Mouse (Mus musculus) spleen, adult 2 months (tissue): ENCODE measurements around the gene Slc5a6. TPM values are rescaled to one million over a fixed set of nuclear protein-coding genes. Genes with fewer than 3 reads are reported as not detected.
"Not testable (repeated sequence)": the region's sequence is repeated elsewhere in the genome, so short reads cannot be mapped to it uniquely, and the experiment has no call there.

Experiments used
- DNase-seq, 2 experiments: peaks; one replicate each; pipeline versions ENCODE4 v3.0.0 to v3.0.0-alpha.2; 2012 to 2021; ENCODE audit warnings: low spot score in 2 of 2, low read depth in 1 of 2
- H3K27ac ChIP-seq: fragments of 200-500 bp; 2 replicates; pipeline ENCODE4 v1.5.1; 2012; ENCODE audit warnings: low read length, inconsistent platforms; ENCODE audit not compliant: insufficient read depth
- H3K27me3 ChIP-seq: fragments of 200-500 bp; 2 replicates; pipeline ENCODE4 v1.6.1; 2012; ENCODE audit warnings: mild to moderate bottlenecking, moderate library complexity, low read length, inconsistent platforms; ENCODE audit not compliant: control insufficient read depth, insufficient read depth
- H3K36me3 ChIP-seq: fragments of 200-500 bp; 2 replicates; pipeline ENCODE4 v1.6.1; 2012; ENCODE audit warnings: mild to moderate bottlenecking, low read length, inconsistent platforms; ENCODE audit not compliant: control insufficient read depth, insufficient read depth
- H3K4me1 ChIP-seq: fragments of 200-500 bp; 2 replicates; pipeline ENCODE4 v1.6.1; 2011; ENCODE audit warnings: inconsistent platforms; ENCODE audit not compliant: control insufficient read depth, insufficient read depth, insufficient read length
- H3K4me3 ChIP-seq: fragments of 200-500 bp; 2 replicates; pipeline ENCODE4 v1.5.1; 2011; ENCODE audit warnings: mild to moderate bottlenecking, inconsistent platforms; ENCODE audit not compliant: insufficient read depth, insufficient read length; ENCODE audit errors: extremely low read depth
- CTCF ChIP-seq: fragments of 200-500 bp; IDR thresholded peaks from 2 replicates; pipeline ENCODE4 v1.5.1; 2011; ENCODE audit warnings: mild to moderate bottlenecking, inconsistent platforms; ENCODE audit not compliant: insufficient read depth, insufficient read length, insufficient replicate concordance; ENCODE audit errors: extremely low read depth
- POLR2A ChIP-seq: fragments of 200-500 bp; IDR thresholded peaks from 2 replicates; pipeline ENCODE4 v1.6.1; 2011; ENCODE audit warnings: low read depth, low read length, inconsistent platforms
- WGBS: fragments of 180-500 bp; shearing (Covaris S2); methylation state at CpG from one replicate; pipeline ENCODE4 v1.1.7; 2018; 5-methylcytosine and 5-hydroxymethylcytosine counted together
- polyA plus RNA-seq: library from polyadenylated mRNA; depleted of rRNA; stranded (reverse); fragments of >200 nt; gene quantifications from 2 replicates; pipeline ENCODE4 v1.2.3, GENCODE M21; 2012

Slc5a6 gene
- polyA plus RNA-seq, 1 experiment, result 16.3 TPM

DNA sequence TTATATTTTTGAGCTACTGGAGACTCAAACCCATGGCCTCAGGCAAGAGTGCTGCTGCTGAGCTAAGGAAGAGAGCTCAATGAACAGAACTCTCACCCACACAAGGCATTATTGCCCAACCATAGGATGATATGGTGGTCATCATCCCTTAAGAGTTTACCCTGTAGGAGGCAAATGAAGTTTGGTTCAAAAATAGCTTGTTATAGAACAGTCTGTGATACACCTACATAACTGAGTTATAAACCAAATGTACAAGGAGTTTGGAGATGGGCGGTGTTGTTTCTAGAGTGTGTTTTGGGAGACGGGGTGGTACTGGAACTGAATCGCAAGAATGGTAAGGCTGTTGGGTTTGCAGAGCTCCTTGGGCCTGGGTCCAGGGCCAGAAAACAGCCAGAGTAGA, 21.1 kb upstream of the Slc5a6 start:
- no peaks in the 10 kb centered on the region for H3K27me3 ChIP-seq
- H3K4me1 ChIP-seq, result no peaks in the 10 kb centered on the region; the same call in 1 of the 2 replicates
- TF ChIP-seq POLR2A (no peak), CTCF (no peak)
- no peak overlapping the region for H3K27ac ChIP-seq
- DNase-seq, result no peak
- peaks cover 56% of the 10 kb centered on the region for H3K36me3 ChIP-seq
- 94% methylated on average over 3 of the region's 3 CpGs for WGBS
- H3K4me3 ChIP-seq, result no peak overlapping the region

DNA sequence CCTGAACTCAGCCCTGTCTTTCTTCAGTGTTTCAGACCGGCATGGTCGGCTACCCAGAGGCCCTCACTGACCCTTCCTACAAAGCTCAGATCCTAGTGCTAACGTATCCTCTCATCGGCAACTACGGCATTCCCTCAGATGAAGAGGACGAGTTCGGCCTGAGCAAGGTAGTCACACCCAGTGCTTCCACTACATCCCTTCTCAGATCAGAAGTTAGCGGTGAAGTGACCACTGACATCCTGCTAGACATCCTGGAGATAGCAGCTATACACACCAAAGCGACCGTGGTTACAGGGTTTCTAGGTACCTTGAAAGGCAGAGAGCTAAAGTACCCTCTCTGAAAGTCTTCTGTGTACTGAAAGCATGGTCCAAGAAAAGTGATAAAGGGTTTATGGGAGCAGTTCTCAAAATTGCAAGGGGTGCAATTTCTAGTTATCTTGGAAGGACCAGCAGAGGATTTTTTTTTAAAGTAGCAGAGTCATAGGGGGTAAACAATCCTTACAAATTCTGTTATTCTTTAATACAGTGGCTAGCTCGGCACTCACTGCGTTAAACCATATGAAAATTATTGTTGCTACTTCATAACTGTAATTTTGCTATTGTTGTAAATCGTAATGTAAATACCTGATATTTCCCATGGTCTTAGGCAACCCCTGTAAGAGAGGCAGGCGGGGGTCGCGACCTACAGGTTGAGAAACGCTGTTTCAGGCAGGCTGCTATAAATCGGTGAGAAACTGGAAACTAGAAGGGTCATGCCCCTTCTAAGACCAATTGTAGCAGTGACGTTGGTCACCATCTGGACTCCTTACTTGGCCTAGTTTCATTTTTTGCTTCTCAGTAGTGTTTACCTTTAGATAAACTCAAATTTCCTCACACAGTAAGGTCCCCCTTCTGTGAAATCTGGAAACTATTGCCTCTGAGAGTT, 6.8 kb upstream of the Slc5a6 start:
- Histone ChIP-seq H3K36me3 (peaks cover 12% of the 10 kb centered on the region), H3K27ac (no peak overlapping the region)

DNA sequence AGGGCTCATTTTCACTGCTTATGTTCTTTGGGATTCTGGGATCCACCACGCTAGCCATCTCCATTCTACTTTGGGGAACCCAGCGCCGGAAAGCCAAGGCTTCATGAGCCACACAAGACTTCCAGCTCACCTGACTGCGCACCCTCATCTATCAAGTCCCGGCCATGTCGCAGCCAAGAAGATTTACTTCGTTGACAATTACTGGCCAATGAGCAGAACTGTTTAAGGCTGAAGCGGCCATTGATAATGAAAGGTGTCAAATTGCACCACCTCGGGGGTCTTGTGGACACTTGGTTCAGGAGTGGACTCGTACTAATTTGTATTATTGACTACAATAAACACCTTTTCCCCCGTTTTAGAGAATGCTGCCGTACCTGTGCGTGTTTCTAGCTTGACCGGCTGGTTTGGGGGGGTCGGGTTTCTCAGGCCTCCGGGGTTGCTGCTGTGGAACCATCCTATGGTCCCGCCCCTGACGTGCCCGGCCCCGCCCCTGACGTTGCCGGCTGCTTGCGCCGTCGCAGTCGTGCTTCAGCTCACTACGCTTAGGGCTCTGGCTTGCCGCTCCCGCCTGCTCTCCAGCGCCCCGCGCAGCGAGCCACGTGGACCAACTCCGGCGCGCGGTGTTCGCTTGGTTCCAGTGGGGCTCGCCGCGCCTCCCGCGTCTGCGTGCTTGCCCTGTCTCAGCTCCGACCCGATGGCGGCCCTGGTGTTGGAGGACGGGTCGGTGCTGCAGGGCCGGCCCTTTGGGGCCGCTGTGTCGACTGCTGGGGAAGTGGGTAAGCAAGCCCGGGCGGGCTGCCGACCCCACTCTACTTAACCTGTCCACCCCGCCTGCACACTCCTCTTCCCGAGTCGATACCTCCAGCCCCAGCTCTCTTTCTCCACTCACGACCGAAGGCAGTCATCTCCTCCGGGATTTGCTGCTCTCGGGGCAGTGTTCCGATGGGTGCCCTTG, 5.8 kb upstream of the Slc5a6 start, which contains the start of gene Cad:
Cad (plus strand) TSS at position 520 of the 955 bp plus-strand sequence.
- no peaks in the 10 kb centered on the region for H3K27me3 ChIP-seq
- peak; percentile 72 to 94 for DNase-seq
- TF ChIP-seq CTCF (no peak), POLR2A (peak; percentile 43)
- peaks cover 6% of the 10 kb centered on the region for H3K36me3 ChIP-seq
- peak within 1 kb of the TSS; percentile 81 for H3K4me3 ChIP-seq
- H3K4me1 ChIP-seq, result peaks cover 4% of the 10 kb centered on the region
- 4% methylated on average over 63 of the region's 64 CpGs for WGBS
- H3K27ac ChIP-seq, result peak within 1 kb of the TSS; percentile 56

More for the DNA sequence above, 6.8 kb upstream of the Slc5a6 start:
- Histone ChIP-seq H3K4me1 (peaks cover 4% of the 10 kb centered on the region), H3K4me3 (peak overlapping the region; percentile 81), H3K27me3 (no peaks in the 10 kb centered on the region)
- DNase-seq, result no peak
- no peak for TF ChIP-seq CTCF
- TF ChIP-seq POLR2A, result no peak
- 36% methylated on average over 19 of the region's 19 CpGs for whole genome bisulfite sequencing

DNA sequence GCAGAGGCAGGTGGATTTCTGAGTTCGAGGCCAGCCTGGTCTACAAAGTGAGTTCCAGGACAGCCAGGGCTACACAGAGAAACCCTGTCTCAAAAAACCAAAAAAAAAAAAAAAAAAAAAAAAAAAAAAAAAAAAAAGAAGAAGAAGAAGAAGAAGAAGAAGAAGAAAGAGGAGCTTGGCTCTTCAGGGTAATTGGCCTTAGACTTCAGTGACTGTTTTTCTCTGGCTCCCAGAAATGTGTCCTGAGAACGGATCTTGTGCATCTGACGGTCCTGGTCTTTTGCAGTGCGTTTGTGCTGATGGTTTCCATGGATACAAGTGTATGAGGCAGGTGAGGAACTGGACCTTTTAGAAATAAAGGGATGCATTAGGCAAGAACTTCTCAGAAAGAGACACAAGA, 5.0 kb upstream of the Slc5a6 start:
- not testable (repeated sequence) for H3K27ac ChIP-seq

DNA sequence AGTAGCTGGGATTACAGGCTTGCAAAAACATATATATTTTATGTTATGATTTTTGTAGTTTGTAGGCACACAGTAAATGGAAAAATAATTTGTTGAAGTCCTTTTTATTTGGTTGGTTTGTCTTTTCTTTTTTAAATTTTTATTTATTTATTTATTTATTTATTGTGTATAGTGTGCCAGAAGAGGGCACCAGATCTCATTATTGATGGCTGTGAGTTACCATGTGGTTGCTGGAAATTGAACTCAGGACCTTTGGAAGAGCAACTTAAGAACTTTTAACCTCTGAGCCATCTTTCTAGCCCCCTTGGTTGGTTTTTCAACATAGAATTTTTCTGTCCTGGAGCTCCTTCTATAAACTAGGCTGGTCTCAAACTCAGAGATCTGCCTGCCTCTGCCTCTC, 1.7 kb upstream of the Slc5a6 start:
- Histone ChIP-seq H3K27me3 (no peaks in the 10 kb centered on the region), H3K4me3 (no peak overlapping the region), H3K27ac (no peak overlapping the region), H3K36me3 (no peaks in the 10 kb centered on the region), H3K4me1 (peaks cover 4% of the 10 kb centered on the region)
- TF ChIP-seq POLR2A (no peak), CTCF (no peak)
- no peak for DNase-seq

More for the DNA sequence above, 5.0 kb upstream of the Slc5a6 start:
- DNase-seq, H3K4me1 ChIP-seq, H3K4me3 ChIP-seq, H3K36me3 ChIP-seq, H3K27me3 ChIP-seq: not testable (repeated sequence)
- WGBS, result 89% methylated on average over 4 of the region's 4 CpGs

DNA sequence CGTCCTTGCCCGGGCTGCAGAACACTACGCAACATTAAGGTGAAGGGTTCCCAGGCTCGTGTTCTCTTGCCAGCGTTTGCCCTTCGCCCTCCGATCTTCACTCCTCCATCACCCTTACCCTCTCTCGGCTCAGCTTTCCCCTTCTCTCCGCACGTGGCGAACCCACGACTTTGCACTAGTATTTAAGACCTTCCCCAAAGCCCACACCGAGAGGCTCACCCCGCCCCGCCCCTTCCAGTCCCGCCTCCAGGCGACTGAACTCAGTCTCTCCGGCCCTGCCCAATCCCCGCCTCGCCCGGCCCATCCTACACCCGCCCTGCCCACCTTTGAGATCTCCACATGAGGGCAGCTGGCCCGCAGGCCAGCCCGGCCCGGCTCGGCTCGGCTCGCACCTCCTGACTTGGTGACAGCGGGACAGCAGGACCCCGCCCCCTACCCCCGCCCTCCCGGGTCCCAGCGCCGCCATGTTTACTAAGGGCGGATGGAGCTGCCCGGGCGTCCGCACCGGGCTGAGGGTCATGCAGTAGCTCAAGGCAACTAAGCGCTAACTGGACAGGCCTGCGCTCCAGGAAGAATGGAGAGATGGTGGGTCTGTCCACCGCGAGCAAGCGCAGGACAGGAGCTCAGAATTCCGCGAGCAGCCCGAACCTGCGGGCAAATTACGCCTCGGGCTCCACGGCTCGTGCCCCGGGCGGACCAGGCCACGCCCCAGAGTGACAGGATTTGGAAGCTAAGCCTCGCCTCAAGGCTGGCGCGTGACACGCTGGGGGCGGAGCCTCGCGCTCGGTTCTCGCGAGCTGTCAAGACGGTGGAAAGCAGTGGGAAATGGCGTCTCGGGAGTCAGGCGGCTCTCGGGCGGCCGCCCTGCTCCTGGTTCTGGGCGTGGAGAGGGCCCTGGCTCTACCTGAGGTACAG, 619 bp downstream of the Slc5a6 start, which contains the start of gene Atraid:
Atraid (plus strand) TSS at position 465 of the 915 bp plus-strand sequence.
- TF ChIP-seq CTCF (no peak), POLR2A (peak; percentile 89)
- Histone ChIP-seq H3K27me3 (no peaks in the 10 kb centered on the region), H3K4me3 (peak within 1 kb of the TSS; percentile 92), H3K36me3 (no peaks in the 10 kb centered on the region), H3K4me1 (no peaks in the 10 kb centered on the region), H3K27ac (peak within 1 kb of the TSS; percentile 97)
- WGBS, result under 1% methylated on average over 73 of the region's 73 CpGs
- peak; percentile 97 to 98 for DNase-seq
